Mouse (Mus musculus): ENCODE data around the gene Phpt1.

Gene Phpt1

GRCm38 (mm10) chr2:25583120-25583481 lies 8.1 kb upstream of the Phpt1 start:
- no peak for DNase-seq (ENCODE audit: low read depth in 2 of 2, low spot score in 2 of 2)

- DNase-seq (ENCODE audit: low read depth in 2 of 2, low spot score in 2 of 2), result no peak
These were observed 7.6 kb upstream of the Phpt1 start for GRCm38 (mm10) chr2:25582466-25583119.

DNA sequence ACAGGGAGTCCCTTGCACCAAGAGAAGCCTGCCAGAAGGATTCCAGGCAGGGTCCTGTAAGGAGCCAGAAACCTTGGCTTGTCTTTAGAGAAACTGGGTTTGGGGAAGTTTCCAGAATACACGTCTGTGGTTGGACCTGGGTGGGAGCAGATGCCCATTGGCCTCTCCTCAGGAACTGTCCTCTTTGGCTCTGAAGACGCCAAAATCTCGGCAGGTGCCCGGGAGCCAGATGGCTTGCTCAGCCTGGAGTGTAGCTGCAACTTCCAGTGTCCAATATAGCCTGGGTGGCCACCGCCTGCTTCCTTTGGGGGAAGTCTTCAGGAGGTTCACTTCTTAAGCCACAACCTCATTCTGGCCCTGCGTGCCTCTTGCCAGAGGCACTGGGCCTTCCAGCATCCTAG lies 6.9 kb upstream of the Phpt1 start:
- DNase-seq (ENCODE audit: low read depth in 2 of 2, low spot score in 2 of 2), result no peak

DNA sequence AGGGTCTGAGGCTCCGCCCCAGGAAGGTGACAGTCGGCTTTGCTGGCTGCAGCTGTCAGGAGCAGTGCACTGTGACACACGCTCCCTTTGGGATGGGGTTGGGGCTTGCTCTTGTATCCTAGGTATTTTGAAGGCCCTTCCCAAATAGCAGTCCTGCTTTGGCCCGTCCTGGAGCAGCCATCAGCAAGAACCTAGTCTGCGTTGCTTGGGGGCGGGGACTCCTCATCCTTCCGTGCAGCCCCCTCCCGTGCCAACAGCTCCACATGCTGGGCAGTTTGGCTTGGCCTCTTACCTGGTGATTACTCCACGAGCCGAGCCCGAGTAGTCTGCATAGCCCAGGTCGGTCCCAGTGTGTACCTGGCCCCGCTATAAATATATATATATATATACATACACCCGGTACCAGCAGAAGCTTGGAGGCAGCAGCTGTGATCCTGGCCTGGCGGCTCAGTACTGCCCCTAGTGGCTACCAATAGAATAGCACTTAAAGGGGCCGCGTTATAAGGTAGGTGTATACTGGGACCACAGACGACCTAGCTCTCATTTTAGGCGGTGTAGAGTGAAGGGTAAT lies 6.4 kb upstream of the Phpt1 start, which contains the start of gene Ajm1:
Gene Ajm1, minus strand, starts transcription at position 464 of the 571 bp plus-strand sequence.
- DNase-seq (ENCODE audit: low read depth in 2 of 2, low spot score in 2 of 2), result peak; percentile 61 to 75

GRCm38 (mm10) chr2:25580621-25581101 lies 5.6 kb upstream of the Phpt1 start:
- DNase-seq (ENCODE audit: low read depth in 2 of 2, low spot score in 2 of 2), result no peak

DNA sequence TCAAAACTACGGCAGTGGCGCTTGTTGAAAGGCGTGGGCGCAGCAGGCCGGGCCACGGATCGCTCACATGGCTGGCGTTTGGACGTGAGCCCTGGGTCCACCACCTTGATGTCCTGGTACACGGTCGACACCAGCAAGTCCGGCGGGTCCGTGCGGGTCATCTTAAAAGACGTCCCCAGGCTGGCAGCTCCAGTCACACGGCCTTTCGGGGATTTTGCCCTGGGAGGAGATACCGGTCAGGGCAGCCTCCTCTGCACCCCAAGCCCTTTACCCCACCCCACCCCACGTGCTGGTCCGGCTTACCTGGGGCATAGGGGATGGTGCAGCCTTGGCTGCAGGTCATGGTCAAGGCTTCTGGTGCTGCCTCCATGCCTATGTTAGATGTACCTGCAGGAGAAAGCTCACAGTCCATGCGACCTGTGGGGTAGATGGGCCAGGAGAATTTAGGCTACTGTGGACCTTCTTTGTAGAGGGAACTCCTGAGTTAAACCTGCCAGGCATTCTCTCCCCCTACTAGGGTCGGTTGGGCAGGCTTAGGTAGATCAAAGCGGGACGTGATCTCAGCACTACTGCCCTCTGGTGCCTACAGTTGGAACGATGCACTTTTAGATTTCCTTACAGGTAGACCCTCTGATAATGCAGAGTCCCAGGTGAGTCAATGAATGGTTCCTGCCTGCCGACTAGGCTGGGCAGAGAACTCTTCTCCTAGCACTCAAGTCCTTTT lies 4.9 kb upstream of the Phpt1 start:
- DNase-seq (ENCODE audit: low read depth in 2 of 2, low spot score in 2 of 2), result peak; percentile 54 to 70

DNA sequence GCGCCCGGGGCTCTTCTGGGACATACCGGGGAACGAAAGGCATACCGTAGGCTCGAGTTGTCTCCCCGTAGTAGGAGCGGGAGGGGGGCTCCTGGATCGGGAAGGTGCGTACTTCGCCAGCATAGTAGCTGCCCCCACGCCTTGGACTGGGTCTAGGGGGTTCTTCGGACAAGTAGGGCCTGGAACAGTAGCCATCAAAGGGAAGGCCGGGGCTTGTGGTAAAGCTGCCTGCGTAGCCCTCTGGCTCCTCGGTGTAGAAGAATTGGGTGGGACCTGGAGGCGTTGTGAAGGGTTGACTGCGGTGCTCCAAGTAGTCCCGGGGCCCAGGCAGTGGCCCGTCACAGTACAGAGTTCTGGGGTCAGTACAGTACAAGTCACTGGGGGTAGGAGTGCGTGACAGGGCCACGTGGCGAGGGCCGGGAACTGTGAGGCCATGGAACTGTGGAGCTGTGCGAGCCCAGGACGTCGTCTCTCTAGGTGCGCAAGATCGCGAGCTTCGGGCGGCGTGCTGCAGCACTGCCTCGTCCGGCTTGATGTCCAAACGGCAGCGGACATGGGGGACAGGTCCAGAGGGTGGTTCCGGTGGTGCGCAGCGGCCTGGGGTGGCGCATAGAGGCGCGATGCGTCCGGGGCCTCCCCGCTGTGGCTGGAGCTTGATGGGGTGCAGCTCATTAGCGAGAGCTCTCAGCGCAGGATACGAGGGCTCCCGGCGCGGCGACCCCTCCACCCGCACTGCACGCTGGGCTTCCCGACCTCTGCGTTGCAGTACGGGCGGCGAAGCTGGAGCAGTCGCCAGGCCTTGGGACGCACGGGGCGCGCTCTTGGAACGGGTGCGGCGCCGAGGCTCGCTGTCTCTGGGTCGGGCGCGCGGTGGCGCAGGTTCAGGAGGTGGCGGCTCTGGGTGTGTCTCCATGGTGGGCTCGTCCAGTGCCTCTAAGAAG lies 4.0 kb upstream of the Phpt1 start:
- DNase-seq (ENCODE audit: low read depth in 2 of 2, low spot score in 2 of 2), result no peak

GRCm38 (mm10) chr2:25577951-25578795 lies 3.1 kb upstream of the Phpt1 start:
- DNase-seq (ENCODE audit: low read depth in 2 of 2, low spot score in 2 of 2), result peak in 1 of 2 experiments; percentile 20

DNA sequence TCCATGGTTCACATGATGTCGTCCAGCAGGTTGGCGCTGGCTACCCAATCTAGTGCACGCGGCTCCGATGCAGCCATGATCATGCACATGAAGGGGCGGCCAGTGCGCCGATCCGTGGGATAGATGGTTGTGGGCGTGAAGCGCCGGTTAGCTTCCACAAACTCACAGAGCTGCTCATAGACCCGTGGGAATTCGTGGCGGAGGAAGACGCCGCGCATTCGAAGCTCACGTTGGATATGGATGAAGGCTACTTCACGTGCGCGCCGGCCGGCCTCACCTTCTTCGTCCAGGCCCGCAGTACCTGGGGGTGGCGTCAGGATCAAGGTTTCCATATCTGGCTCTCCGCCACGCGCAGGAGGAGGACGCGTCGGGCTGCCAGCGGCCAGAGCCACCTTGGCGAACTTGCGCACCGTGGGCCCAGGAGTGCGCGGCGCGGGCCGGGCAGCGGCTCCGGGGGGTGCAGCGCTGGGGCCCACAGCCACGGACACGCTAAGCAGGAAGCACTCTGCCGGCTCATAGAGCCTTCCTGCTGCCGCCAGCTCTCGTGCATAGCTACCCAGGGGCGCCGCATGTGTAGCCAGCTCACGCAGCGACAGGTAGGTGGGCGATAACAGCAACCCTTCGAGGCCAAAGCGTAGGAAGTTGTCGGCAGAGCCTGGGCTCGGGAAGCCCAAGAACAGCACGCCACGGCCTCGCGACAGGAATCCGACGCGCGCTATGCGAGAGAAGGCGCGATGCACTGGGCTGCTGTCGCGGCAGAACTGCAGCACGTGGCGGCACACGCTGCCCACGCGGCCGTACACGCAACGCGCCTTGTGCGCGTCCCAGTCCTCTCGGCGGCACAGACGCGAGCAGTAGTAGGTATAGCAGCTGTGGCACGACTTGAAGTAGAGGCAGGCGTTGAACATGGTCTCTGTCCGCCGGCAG lies 2.2 kb upstream of the Phpt1 start:
- peak in 1 of 2 experiments; percentile 18 for DNase-seq (ENCODE audit: low read depth in 2 of 2, low spot score in 2 of 2)

DNA sequence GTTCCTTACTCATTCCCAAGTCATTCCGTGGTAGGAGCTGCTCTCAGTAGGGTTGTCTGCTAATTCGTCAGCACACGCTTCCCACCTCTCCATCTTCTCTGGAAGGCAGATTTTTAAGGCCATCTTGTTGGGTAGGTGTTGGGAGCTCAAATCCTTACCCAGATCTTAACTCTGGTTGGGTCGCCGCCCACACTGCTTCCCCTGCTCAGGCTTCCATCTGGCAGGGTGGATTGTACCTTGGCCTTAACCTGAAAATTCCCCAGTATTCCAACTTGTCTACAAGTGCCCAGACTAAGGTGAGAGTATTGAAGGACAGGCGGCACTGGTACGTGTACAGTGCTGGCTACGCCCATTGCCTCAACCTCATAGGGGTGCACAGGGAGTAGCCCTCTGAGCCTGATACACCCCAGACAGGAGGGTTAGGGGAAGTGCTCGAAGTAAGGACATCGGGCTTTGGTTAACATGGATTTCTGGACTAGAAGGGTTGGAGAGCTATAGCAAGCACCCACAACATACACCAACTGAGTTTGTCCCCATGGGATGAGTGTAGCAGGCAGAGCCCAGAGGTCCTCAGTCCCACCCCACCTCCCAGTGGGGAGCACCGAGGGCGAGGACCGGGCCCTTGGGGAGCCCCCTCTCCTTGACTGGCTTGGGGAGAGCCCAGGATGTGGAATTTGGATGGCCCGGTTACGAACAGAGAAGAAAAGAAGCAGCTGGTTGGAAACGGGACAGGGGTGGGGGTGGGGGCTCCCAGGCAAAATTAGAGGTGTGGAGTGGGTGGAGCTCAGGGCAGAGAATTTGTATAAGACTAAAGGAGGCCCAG lies 1.2 kb upstream of the Phpt1 start:
- no peak for DNase-seq (ENCODE audit: low read depth in 2 of 2, low spot score in 2 of 2)

- no peak for DNase-seq (ENCODE audit: low read depth in 2 of 2, low spot score in 2 of 2)
These were observed 506 bp upstream of the Phpt1 start for GRCm38 (mm10) chr2:25575432-25576027.

GRCm38 (mm10) chr2:25574136-25574535 lies 888 bp downstream of the Phpt1 start:
- DNase-seq (ENCODE audit: low read depth in 2 of 2, low spot score in 2 of 2), result no peak

- no peak for DNase-seq (ENCODE audit: low read depth in 2 of 2, low spot score in 2 of 2)
These were observed 2.0 kb downstream of the Phpt1 start for GRCm38 (mm10) chr2:25573068-25573467.

DNA sequence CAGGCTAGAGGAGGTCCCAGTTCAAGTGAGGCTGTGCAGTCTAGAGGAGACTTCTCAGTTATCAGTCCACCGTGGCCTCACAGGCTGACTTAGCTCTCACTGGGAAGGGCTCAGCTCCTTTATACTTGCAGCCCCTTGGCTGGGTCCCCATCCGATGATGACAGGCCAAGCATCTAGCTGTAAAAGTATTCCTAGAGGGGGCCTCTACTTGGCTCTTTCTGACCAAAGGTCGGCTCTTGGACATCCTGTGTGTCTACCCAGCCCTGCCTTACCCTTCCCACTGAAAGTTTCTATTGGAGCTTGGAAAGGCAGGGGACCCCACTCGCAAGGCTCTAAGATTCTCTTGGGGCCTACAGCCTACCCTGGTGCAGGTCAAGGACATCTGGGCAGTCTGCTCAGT lies 3.8 kb downstream of the Phpt1 start:
- DNase-seq (ENCODE audit: low read depth in 2 of 2, low spot score in 2 of 2), result no peak

DNA sequence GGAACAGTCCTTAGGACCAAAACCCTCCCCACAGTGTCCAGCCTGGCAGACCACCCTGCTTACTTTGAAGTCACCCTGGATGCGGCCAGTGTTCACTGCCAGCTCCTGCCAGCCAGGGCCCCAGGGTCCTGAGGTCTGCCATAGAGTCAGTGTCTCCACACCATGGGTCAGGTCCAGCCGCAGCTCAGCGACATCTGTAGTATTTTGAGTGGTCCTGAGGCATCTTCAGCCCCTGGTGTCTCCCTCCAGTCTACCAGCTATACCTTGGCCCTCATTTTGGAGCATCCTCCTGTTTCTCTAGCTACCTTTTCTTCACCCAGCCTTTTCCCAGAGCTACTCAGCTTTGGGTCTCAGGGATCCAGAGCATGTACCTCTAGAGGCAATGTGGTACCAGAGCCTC lies 5.7 kb downstream of the Phpt1 start:
- DNase-seq (ENCODE audit: low read depth in 2 of 2, low spot score in 2 of 2), result no peak

- no peak for DNase-seq (ENCODE audit: low read depth in 2 of 2, low spot score in 2 of 2)
These were observed 6.5 kb downstream of the Phpt1 start for GRCm38 (mm10) chr2:25568473-25569019.

GRCm38 (mm10) chr2:25566558-25566957 lies 8.5 kb downstream of the Phpt1 start:
- no peak for DNase-seq (ENCODE audit: low read depth in 2 of 2, low spot score in 2 of 2)

- DNase-seq (ENCODE audit: low read depth in 2 of 2, low spot score in 2 of 2), result no peak
These were observed 9.3 kb downstream of the Phpt1 start for GRCm38 (mm10) chr2:25565741-25566140.

All from CD8-positive naive resting alpha-beta T cell, adult 2 months (primary cell).